Comparison of ENCODE assay signal across 8 mouse cellular contexts in genomic region chr6:136466956-136467750, GRCm38 (mm10). TPM values are rescaled to one million over a fixed set of nuclear protein-coding genes. Genes with fewer than 3 reads are reported as not detected.
DNase-seq lines count a peak whose midpoint lies in the region; ATAC-seq and TF ChIP-seq lines count a peak whose summit lies in the region.

No protein-coding gene starts in this region.

- no peak overlapping the region for H3K4me2 ChIP-seq in forebrain, postnatal 0 days (ENCODE audit: low read depth)

- H3K27me3 ChIP-seq in G1E (ENCODE audit: insufficient read depth, low read length) = no peaks in the 10 kb centered on the region; the same call in 1 of the 2 replicates
- no peaks in the 10 kb centered on the region for H3K27me3 ChIP-seq in forebrain, postnatal 0 days (ENCODE audit: insufficient read depth, low read length)

- ATAC-seq in G1E (ENCODE audit: extremely low read depth, insufficient number of reproducible peaks, low FRiP score, poor library complexity, severe bottlenecking) = no peak
- ATAC-seq in forebrain, postnatal 0 days = no peak

- no peaks in the 10 kb centered on the region for H3K36me3 ChIP-seq in G1E (replicated peaks)
- no peaks in the 10 kb centered on the region for H3K36me3 ChIP-seq in forebrain, postnatal 0 days (ENCODE audit: insufficient read depth)

- 52% methylated on average over 14 of the region's 14 CpGs for WGBS in forebrain, postnatal 0 days

- peaks cover 72% of the 10 kb centered on the region for H3K4me1 ChIP-seq in G1E (ENCODE audit: insufficient read depth, low read depth, low read length)
- H3K4me1 ChIP-seq in forebrain, postnatal 0 days (ENCODE audit: insufficient read depth) = peaks cover 14% of the 10 kb centered on the region; the same call in 1 of the 2 replicates

- H3K9ac ChIP-seq in forebrain, postnatal 0 days = no peak overlapping the region

- 0 out of 2 replicates have a peak, but pooled peaks cover 5% of the 10 kb centered on the region for H3K9me3 ChIP-seq in G1E (replicated peaks)
- H3K9me3 ChIP-seq in forebrain, postnatal 0 days (ENCODE audit: low read length) = no peaks in the 10 kb centered on the region

- peak overlapping the region; percentile 91 for H3K27ac ChIP-seq in forebrain, postnatal 0 days (ENCODE audit: low read depth, low read length)

- peak; percentile 64 for DNase-seq in G1E (ENCODE audit: low spot score)
- peak; percentile 80 to 82 for DNase-seq in cerebellum, adult 18-20 months
- peak; percentile 91 for DNase-seq in forebrain, postnatal 0 days
- DNase-seq in heart, postnatal 4 days = peak; percentile 96
- peak; percentile 86 to 87 for DNase-seq in layer of hippocampus, postnatal 14 days (ENCODE audit: low spot score in 2 of 2)
- DNase-seq in lung, postnatal 10 days = peak; percentile 96
- DNase-seq in ovary, postnatal 14 days (ENCODE audit: low spot score) = peak; percentile 86
- DNase-seq in thymus, postnatal 0 days (ENCODE audit: low spot score) = peak; percentile 85

- peak; percentile 70 for TF ChIP-seq CTCF in G1E (IDR thresholded peaks at IDR 0.05; ENCODE audit: low read depth, low read length)
- TF ChIP-seq CTCF in forebrain, postnatal 0 days (IDR thresholded peaks at IDR 0.05; ENCODE audit: low read depth) = peak; percentile 89

- peak overlapping the region; percentile 30; the same call in 1 of the 2 replicates for H3K4me3 ChIP-seq in G1E (ENCODE audit: low read depth, low read length)
- no peak overlapping the region for H3K4me3 ChIP-seq in forebrain, postnatal 0 days (ENCODE audit: low read depth, low read length)

RNA-seq across cellular contexts. Expression of gene Atf7ip, which starts 38.8 kb away (rescaled TPM):
- total RNA-seq in G1E (2014; fragmentation: Nextera tagmentation) (192 and 235 TPM in 2 replicates), G1E (2017) (22.9 and 34.6 TPM in 2 replicates)
- 22.0 and 24.2 TPM in 2 replicates for polyA plus RNA-seq in G1E (2012)
- total RNA-seq in forebrain, postnatal 0 days (2014; rRNA removed) = 35.0 and 54.8 TPM in 2 replicates
- polyA plus RNA-seq in forebrain, postnatal 0 days (2015; fragmentation: Nextera tagmentation; extraction: Ambion mirVana) = 12.6 and 23.5 TPM in 2 replicates
- 100 to 1,000 TPM; 107 to 108 TPM for total RNA-seq in heart, postnatal 4 days (2021)
- 100 to 1,000 TPM; 108 to 121 TPM for total RNA-seq in layer of hippocampus, postnatal 14 days (2021)
- polyA plus RNA-seq in thymus, postnatal 0 days (2015; fragmentation: Nextera tagmentation; extraction: Ambion mirVana) = 26.5 and 28.5 TPM in 2 replicates

RNA-seq across cellular contexts. Expression of gene E330021D16Rik, which starts 51.8 kb away (rescaled TPM):
- total RNA-seq in G1E (2014; fragmentation: Nextera tagmentation) = not detected in 2 replicates
- 0.16 TPM in 1 of 2 replicates, not detected in the other for total RNA-seq in G1E (2017)
- polyA plus RNA-seq in G1E (2012) = not detected in 2 replicates
- 0.29 TPM in 1 of 2 replicates, not detected in the other for total RNA-seq in forebrain, postnatal 0 days (2014; rRNA removed)
- not detected in 2 replicates for polyA plus RNA-seq in forebrain, postnatal 0 days (2015; fragmentation: Nextera tagmentation; extraction: Ambion mirVana)
- not detected for total RNA-seq in heart, postnatal 4 days (2021)
- not detected for total RNA-seq in layer of hippocampus, postnatal 14 days (2021)
- polyA plus RNA-seq in thymus, postnatal 0 days (2015; fragmentation: Nextera tagmentation; extraction: Ambion mirVana) = 0.08 and 0.13 TPM in 2 replicates
